Mouse (Mus musculus): ENCODE data around the gene 1700086D15Rik.

The 1700086D15Rik gene

DNA sequence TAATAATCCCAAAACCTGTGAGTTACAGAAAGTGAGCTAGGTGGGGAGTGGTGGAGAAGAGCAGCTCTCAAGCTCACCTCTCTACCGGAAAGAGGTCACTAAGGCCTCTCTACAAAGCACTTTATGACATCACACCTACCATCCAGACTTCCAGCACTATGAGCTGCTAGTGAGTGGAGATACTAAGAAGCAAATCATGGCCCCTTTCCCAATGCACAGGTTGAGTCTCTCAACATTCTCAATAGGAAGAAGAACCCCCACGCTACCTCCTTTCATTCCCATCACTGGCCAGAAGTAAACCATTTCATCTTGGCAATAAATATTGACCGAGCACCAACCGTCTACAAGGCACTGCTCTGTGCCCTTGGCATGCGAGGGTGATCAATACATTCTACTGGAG lies at the start of gene 1700086D15Rik:
1700086D15Rik (minus strand) TSS at position 101 of the 400 bp plus-strand sequence.
- in situ Hi-C loops (cut with MboI), result no loop called here

DNA sequence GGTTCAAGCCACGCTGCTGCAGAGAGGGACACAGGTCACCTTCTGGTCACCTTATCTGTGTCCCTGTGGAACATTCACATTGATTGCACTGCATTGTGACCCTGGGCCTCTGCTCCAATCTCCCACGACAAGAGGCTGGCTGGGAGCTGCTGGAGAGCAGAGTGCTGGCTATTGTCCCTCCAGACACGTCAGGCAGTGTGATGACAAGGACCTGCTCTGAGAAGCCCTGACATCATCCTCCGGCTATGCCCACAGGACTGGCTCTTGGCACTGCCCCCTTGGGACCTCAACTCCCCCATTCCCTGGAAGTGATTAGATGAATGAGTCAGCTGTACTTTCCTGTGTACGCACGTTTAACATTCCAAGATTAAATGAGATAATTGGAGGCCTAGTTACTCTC lies 49.8 kb upstream of the 1700086D15Rik start:
- in situ Hi-C loops (cut with MboI), result no loop called here

DNA sequence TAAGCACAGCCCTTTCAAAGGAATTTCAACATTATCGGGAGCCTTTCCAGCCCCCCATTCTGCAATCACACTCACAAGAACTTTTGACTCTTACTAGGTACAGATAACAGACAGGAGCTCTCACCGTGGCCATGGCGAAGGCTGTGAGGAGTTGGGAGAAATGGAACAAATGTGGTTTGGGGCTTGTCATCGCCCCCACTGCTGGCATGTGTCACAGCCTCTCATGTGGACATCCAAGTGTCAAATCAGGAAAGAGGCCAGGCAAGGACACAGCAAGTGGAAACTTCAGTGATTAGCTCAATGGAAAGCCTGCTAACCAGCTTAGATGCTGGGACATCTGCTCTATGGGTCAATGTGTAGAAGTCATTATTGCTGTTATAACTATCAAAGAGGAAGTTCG lies 45.6 kb upstream of the 1700086D15Rik start:
- in situ Hi-C loops (cut with MboI), result no loop called here

DNA sequence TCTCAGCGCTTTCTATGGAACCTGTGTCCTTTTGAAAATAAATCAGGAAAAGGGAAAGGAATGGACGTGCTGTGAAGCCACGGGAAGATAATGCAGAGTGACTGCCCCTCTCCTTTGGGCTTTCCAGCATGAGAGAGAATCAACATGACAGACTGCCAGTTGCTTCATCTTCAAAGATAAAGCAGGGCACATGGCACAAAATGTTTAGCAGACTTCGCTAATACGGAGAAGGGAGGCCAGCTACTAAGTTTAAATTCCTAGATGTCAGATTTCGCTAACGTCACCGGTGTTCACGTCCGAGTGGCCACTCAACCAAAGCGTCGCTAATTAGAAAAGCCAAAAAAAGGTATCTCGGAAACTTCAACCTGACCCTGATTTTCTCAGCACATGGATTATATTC lies 45.0 kb upstream of the 1700086D15Rik start:
- in situ Hi-C loops (cut with MboI), result no loop called here

DNA sequence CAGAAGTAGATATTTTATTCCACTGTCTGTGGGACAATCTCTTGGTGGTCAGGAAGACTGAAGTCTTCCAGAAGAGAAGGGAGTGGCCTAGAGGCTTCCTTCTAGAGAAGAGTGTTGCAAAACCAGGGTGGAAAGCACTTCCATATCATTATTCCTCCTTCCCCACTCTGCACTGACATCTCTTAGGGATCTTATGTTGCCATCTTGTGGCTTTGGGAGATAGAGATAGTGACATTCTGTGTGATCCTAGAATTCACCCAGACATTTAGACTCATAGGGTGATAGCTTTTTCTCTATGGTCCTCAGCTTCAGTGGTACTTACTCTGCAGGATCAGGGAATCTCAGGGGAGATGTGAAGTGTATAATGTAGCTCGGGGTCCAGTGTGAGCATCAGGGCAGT lies 43.3 kb upstream of the 1700086D15Rik start:
- in situ Hi-C loops (cut with MboI), result no loop called here

DNA sequence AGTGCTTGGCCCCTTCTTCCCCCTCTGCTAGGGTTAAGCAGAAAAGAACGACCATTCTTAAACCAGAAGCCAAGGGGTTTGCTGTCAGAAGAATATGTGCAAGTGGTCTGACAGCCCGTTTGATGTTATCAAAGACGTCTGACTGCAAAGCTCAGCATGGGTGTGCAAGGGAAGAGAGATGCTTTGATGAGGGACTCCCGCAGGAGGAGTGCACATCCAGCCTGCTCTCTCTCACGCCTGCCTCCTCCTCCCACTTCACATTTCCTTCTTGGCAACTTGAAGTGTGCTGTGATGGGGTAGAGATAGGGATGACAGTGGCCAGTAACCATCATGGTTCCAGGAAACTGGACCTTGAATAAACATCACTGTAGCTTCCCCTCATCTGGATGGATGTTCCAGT lies 42.5 kb upstream of the 1700086D15Rik start:
- in situ Hi-C loops (cut with MboI), result no loop called here

DNA sequence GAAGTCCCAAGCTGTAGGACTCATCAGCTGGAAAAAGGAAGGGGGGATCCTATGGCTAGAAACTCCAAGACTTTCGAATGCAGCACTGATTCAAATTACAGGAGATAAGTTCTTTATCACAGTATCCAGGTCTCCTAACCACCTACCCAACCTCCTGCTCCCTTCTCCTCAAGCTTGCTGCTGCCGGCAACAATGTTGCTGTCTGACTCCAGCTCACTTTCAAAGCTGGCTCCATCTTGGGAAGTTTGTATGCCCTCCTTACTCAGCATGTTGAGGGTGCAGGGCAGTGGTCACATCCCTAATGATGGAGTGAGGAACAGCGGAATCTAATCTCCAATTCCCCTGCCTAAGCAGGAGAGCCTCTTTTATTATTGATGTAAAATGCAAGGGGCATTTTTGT lies 38.3 kb upstream of the 1700086D15Rik start:
- in situ Hi-C loops (cut with MboI), result no loop called here

DNA sequence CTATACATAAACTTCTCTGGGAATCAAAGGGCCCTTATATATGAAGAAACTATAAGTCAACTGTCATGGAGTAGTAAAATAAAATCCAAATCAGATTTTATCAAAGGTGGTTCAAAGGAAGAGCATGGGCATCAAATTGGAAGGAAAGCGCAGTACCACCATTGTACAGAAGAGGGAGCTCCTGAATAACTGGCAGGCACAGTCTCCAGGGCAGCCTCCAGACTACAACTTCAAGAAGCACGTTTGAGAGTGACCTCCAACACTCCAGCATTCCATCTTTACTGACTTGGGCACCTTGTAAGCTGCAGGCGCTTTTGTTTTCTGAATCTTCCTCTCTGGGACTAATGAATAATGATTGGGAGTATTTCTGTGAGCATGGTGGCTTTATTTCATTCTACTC lies 37.6 kb upstream of the 1700086D15Rik start:
- in situ Hi-C loops (cut with MboI), result no loop called here

DNA sequence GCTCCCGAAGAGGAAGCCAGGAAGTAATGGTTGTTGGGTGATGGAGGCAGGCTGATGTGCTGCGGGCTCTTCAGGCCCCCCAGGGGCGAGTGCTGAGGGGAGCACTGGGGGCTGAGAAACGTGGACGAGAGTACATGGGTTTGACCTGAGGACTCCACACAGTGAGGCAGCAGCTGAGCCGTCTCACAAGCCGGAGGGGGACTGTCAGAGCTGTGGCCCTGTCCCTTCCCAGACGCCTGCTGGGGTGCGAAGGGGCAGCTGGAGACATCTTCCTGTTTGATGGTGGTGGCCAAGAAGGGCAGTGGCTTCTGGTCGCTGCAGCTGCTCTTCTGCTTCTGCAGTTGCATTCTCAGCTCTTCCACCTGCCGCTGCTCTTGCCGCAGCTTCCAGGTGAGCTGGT lies 27.3 kb upstream of the 1700086D15Rik start:
- in situ Hi-C loops (cut with MboI), result no loop called here

DNA sequence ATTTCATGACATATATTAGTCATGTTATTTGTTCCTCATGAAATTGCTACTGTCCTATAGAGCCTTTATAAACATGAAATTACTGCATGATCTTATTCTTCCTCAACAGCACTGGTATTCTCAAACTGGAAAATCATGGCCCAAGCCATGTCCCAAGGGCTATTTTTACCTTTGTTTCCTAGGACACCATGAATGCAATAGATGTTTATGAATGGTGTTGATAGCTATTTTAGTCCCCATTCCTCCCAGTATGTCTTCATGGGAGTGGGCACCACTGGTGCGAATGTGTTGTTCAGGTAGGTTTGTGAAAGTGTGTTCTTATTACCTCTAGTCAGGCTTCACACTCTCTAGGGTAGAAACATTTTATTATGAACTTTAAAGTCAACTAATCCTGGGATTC lies 25.4 kb upstream of the 1700086D15Rik start:
- in situ Hi-C loops (cut with MboI), result no loop called here

DNA sequence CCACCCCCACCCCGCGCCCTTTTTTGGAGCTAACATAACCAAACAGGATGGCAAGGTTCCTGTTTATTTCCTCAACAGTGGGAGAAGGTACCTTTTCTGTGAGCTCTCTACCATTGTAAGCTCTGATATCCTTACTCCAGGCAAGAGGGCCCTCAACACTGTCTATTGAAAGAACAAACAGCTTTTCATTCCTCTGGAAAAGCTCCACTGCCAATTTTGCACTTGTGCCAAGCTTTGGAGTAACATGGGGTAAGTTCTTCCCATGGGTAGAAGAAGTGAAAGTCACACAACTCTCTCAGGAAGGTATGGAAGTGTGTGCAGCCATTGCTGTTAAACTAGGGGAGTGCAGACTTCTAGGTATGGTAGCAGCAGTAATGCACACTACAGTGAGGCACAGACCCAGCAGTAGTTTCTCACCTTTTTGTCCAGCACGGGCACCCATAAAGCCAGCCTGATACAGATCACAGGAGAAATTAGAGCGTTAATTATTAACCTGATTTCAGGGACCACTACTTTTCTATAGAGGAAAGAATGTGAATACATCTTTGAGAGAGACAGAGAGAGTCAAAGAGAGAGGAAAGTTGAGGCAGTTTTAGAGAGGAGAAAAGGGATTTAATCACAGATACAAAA lies 10.5 kb upstream of the 1700086D15Rik start:
- in situ Hi-C loops (cut with MboI), result no loop called here

DNA sequence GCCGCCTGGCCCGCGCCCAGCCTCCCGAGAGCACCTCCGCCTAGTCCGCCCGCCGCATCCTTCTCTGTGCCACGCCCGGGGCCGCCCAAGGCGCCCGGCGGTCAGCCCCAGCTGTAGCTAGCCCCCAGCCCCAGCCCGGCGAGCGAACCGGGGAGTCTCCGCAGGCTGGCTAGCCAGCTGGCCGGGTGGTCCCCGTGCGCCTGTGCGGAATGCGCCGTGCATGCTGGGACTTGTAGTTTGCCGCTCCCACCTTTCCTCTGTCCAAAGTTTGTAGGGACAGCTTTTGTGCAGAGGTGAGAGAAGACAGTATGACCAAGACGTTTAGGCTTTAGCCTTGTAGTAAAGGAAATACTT lies 3.1 kb upstream of the 1700086D15Rik start, which contains the start of gene Arhgap44:
Arhgap44 (minus strand) TSS at position 195 of the 354 bp plus-strand sequence.
- in situ Hi-C loops (cut with MboI), result no loop called here

DNA sequence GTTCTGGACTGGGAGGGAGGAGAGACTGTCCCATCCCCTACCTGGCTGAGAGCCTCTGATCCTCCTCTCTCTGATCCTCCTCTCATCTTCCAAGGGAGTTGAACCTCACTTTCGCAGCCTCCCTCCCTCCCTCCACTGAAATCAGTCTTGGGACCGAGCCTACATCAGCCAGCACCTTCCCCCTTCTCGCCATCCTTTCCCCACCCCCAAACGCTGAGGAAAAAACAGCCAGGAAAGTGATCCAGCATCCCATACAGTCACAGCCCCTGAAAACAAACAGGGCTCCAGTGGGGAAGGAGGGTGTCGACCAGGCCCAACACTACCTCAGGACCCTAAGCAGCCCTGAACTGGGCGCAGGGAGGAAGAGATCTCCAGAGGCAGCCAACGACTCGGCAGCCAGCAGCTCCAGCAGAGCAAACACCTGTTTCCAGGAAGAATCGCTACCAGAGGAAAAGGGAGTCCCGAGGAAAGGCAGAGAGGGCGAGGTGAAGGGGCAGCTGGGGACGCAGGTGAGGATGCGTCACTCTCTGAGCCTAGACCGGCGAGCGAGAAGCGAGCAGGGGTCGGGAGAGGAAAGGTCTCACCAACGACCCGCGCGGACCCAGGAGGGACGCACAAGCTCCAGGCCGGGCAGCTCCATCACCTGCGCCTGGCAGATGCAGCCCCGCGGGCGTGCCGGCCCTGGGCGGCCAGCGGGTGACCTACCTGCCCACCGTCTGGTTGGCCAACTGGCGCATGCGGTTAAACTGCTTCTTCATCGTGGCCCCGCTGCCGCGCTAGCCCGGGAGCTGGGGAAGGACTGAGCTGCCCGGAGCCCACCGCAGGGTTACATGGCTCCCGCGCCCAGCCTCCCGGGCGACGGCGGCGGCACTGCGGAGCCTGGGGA lies 2.4 kb upstream of the 1700086D15Rik start:
- in situ Hi-C loops (cut with MboI), result no loop called here

DNA sequence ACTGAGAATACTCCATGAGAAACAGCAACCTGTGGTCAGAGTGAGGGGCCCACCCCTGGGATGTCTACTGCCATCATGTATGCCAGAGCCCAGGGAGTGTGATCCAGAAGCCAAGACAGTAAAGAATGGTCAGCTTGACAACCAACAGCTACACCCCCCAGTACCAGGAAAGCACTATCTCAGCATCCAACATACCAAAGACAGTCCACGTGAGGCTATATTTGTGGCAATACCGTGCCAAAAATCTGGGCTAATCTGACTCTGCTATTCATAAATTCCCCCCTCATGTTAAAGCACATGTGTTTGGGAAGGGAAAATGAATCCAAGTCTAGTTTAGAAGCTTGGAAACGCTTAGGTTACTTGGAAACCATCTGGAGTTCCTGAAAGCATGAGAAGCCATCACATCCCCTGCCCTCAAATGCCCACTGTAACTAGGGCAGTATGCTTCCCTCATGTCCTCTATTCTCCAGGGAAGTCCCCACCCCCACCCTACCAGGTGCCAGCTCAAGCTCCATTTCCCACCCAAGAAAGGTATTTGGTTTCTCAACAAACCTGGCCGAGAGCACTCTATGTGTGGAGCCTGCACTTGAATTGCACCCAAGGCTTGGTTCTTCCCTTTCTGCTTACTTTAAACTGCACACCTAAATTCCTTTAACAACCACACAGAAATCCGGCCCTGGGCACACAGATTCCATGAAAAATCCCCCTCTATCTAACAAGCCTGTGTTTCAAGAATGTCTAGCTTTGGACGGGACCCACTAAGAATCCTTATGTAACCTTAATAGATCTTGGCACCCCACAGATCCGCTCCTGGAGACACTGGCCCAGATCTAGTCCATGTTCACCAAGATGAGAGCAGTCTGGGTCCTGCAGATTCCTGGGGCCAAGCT lies 1.5 kb upstream of the 1700086D15Rik start:
- in situ Hi-C loops (cut with MboI), result no loop called here

DNA sequence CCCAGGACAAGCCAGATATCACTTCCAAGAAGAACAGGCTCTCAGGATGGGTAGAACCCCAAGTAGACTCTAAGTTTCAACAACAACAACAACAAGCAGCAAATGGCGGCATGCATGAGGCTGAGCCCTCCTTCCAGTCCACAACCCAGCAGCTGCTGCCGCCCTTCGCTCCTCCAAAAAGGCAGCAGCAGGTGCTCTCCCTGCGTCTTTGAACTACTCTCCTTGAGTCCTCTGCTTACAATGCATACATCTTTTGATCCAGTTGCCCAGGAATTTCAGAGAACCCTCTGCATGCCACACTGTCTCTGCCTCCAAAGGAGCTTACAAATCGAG lies 1.1 kb downstream of the 1700086D15Rik start:
- in situ Hi-C loops (cut with MboI), result no loop called here

DNA sequence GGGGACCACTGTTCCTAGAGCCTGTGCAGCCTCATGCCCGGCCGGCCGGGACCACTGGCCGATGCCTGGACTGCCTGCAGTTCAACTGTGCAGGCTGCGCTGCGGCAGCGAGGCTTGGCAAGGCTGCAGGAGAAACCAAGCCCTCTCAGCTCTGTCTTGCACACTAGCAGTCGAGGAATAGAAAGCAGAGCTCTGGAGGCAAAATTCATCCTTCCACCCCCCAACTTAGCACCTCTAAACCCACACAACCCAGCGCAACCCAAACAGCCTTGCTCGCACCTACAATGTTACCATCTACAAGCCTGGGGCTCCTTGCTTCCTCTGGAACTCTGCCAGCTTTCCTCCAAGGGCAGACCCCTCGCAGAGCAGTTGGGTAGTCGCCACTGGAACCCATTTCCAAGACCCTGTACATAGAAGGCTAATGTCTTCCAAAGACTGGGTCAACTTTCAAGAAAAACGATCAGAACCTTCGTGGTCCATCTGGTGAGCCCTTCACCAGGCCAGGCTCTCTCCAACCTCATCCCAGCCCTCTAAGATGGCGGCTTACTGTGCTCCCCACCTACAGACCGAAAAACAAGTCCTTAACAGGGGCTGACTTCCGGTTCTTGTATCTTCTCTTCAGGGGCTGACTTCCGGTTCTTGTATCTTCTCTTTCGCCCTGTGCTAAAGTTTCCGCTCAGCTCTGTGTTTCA lies 1.6 kb downstream of the 1700086D15Rik start:
- in situ Hi-C loops (cut with MboI), result no loop called here

DNA sequence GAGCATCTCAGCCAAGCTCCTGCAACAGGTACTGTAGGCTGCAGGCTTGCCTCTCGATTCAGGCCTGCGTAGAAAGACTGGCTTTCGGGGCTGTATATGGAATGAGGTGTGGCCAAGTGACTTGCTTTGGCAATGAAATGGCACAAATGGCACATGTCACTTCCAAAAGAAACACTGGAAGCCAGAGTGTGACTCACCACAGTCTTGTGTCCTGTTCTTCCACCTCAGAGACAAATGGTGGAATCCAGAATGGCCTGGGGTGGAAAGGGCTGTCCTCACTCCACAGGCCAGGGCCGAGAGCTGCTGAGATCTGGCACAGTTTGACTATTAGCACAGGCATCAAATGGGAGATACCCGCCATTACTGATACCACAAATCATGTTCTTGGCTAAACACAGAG lies 6.7 kb downstream of the 1700086D15Rik start:
- in situ Hi-C loops (cut with MboI), result no loop called here

DNA sequence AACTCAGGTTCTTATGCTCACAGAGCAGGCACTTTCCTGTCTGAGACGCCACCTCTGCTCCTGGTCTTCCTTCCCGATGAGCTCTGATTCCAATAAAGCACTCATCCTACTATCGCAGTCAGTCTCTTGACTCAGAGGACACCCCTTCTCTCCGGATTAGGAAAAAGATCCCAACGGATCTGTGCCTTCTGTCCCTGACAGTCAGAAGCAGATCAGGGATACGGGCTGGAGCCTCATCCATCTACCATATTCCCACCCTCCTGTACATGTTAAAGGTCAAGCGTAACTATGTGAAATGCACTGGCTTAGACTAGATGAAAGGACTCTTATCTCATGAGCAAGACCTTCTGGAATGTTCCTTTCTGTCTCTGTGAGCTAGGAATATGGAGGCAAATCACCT lies 11.2 kb downstream of the 1700086D15Rik start:
- in situ Hi-C loops (cut with MboI), result no loop called here

DNA sequence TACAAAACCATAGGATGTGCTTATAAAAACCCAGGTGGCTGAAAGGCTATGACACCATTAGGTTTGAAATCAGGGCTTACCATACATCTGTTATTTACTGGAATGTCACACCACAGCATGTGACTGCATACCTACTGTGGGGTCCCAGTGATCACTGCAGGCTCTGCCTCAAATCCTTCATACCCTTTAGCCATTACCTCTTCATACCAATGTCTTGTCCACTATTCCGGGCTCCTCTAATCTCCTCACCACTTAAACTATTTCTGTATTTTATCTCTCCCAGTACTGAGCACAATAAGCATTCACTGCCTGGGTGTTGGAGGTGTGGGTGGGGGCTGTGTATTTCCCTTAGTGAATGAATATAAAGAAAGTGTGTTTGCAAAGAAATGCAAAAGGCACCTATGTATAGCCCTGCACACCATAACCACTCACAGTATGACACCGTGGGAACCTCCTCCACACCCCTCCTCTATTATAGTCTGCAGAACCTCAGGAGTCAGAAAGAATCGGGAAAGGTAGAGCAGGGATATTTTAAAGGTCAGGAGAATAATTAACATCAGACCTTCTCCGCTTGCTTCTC lies 16.8 kb downstream of the 1700086D15Rik start:
- in situ Hi-C loops (cut with MboI), result no loop called here

DNA sequence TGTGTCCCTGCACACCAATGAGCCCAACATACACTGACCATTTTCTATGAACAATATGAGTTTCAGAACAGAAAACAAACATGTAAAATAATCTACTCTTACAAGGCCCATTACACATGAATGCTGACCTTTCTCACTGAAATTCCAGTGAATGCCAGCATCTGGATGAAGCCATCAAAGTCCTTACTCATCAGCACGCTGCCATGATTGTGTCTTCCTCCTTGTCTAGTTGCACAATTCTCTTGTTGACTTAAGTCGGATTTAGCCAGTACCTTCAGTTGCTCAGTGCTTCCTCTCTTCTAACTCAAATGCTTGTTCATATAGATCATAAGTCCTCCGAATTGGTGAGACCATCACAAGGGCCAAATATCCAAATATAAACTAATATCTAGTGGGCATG lies 20.7 kb downstream of the 1700086D15Rik start:
- in situ Hi-C loops (cut with MboI), result no loop called here

DNA sequence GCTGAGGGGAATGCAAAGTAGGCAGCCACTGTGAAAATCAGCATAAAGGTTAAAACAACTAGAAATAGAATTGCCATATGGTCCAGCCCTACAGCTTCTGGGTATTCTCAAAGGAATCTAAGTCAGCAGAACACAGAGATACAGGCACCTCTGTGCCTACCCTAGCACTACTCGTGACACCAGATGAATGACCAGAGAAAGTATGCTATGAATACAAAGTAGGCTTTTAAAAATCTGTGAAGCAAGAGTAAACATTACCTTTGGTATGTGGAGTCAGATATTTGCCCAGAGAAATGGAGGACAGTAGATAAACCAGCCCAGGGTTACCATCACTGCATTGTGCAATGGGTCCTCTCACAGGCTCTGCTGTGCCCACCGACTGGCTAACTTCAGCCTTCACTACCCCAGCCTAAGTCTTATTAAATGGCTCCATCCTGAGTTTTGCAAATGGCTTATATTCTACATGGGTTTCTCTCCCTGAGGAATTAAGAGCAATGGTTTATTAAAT lies 22.5 kb downstream of the 1700086D15Rik start:
- in situ Hi-C loops (cut with MboI), result no loop called here

Data from mature B cell (primary cell).